Mouse (Mus musculus) left cerebral cortex, adult 18-20 months (tissue): ENCODE measurements around the gene Mbl1. TPM values are rescaled to one million over a fixed set of nuclear protein-coding genes. Genes with fewer than 3 reads are reported as not detected.

ENCODE experiments used
- DNase-seq, 2 experiments: peaks; one replicate each; pipeline ENCODE4 v3.0.0; 2021 to 2022; ENCODE audit warnings: low spot score in 2 of 2, mixed read lengths in 1 of 2
- total RNA-seq, 2 experiments: library from RNA; stranded (reverse); gene quantifications; 2 replicates each; pipeline ENCODE4 v1.2.3; 2021

Gene Mbl1
- total RNA-seq, 2 experiments from 2014 or later: not detected

GRCm38 (mm10) chr14:41189496-41189895 lies 38.2 kb downstream of the Mbl1 start:
- no peak for DNase-seq

GRCm38 (mm10) chr14:41198037-41198730 lies 46.9 kb downstream of the Mbl1 start:
- no peak for DNase-seq

Other genes starting within 250 kb of the Mbl1 start
- gene Tspan14, start 184.7 kb upstream of the Mbl1 start, total RNA-seq: 10 to 100 TPM; 41.8 to 45.3 TPM
- gene Fam213a, start 137.7 kb upstream of the Mbl1 start, total RNA-seq: 100 to 1,000 TPM; 128 to 132 TPM
- 1 to 10 TPM in 1 of 2 experiments, under 1 TPM in 1; 0.73 to 1.4 TPM for gene Dydc2, start 82.2 kb upstream of the Mbl1 start, total RNA-seq
- not detected for gene Dydc1, start 78.5 kb upstream of the Mbl1 start, total RNA-seq
- not detected for gene Mat1a, start 46.4 kb upstream of the Mbl1 start, total RNA-seq
- gene Sftpa1, start 19.7 kb upstream of the Mbl1 start, total RNA-seq: not detected
- not detected for gene Sftpd, start 33.7 kb downstream of the Mbl1 start, total RNA-seq
- gene Gm2832, start 127.3 kb downstream of the Mbl1 start, total RNA-seq: under 1 TPM; 0.53 to 0.87 TPM
- gene Gm5798, start 197.2 kb downstream of the Mbl1 start, total RNA-seq: not detected
- gene Gm7945, start 234.9 kb downstream of the Mbl1 start, total RNA-seq: not detected